Mouse (Mus musculus): ENCODE data around the gene Osm.

DNA sequence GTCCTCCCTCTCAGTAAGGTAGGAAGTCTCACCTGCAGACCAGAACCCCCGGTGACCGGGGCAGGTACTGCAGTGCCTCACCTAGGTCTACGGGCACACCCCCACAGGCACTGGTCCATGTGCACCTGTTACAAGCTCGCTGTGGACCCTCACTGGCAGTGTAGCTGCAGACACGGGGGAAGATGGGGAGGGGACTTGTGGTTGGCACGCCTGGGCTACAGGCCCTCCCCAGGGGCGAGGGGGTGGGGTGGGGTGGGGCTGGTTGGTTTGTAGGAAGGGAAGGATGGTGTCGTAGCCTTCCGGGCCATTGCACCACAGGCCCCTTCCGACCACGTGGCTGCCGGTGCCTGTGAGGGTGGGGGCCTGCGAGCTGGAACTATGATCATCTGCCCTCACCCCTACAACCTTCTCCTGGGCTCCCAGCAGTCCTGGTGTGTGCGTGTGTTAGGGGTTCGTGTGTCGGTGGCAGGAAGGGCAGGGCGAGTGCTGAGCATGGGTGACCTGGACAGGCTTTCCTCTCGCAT, 1.2 kb downstream of the Osm start:
- TF ChIP-seq EP300 (IDR thresholded peaks at IDR 0.05; ENCODE audit: low read depth) (no peak), CTCF (IDR thresholded peaks at IDR 0.05; ENCODE audit: low read depth) (0 out of 2 replicates have a peak, but pooled peaks have one; percentile 14)
